Mouse (Mus musculus) stomach, embryonic 15.5 days (tissue): ENCODE data around the gene Cnn3. TPM values are rescaled to one million over a fixed set of nuclear protein-coding genes. Genes with fewer than 3 reads are reported as not detected.
A peak's percentile ranks its signal among the peaks of the same experiment; 100 is the strongest.

Experiments
- ATAC-seq: fragments of 200-750 bp; cut with Nextera tagmentation; 2 replicates; pipeline ENCODE4 v1.8.0; 2017; ENCODE audit warnings: low read depth, moderate number of reproducible peaks, moderate TSS enrichment; ENCODE audit not compliant: insufficient read depth, low FRiP score
- H3K27ac ChIP-seq: fragments of 300-500 bp; sonication (generic); 2 replicates; pipeline ENCODE4 v1.5.1; 2015; ENCODE audit warnings: mild to moderate bottlenecking, inconsistent platforms
- H3K27me3 ChIP-seq: fragments of 300-500 bp; sonication (generic); replicated peaks from 2 replicates; pipeline ENCODE4 v1.6.1; 2015; ENCODE audit warnings: inconsistent platforms
- H3K36me3 ChIP-seq: fragments of 300-500 bp; sonication (generic); 2 replicates; pipeline ENCODE4 v1.6.1; 2015; ENCODE audit warnings: inconsistent platforms
- H3K4me1 ChIP-seq: fragments of 300-500 bp; sonication (generic); 2 replicates; pipeline ENCODE4 v1.6.1; 2015; ENCODE audit warnings: inconsistent platforms
- H3K4me2 ChIP-seq: fragments of 300-500 bp; sonication (generic); 2 replicates; pipeline ENCODE4 v1.6.1; 2015; ENCODE audit warnings: mild to moderate bottlenecking, inconsistent platforms
- H3K4me3 ChIP-seq: fragments of 300-500 bp; sonication (generic); replicated peaks from 2 replicates; pipeline ENCODE4 v1.5.1; 2015; ENCODE audit warnings: inconsistent platforms
- H3K9ac ChIP-seq: fragments of 300-500 bp; sonication (generic); 2 replicates; pipeline ENCODE4 v1.6.1; 2015; ENCODE audit warnings: inconsistent platforms
- H3K9me3 ChIP-seq: fragments of 300-500 bp; sonication (generic); 2 replicates; pipeline ENCODE4 v1.6.1; 2016; ENCODE audit warnings: inconsistent platforms
- WGBS: fragments of 180-500 bp; shearing (Covaris S2); methylation state at CpG from one replicate; pipeline ENCODE4 v1.1.7; 2015; 5-methylcytosine and 5-hydroxymethylcytosine counted together
- polyA plus RNA-seq: library from polyadenylated mRNA; unstranded; fragments of >200 nt; fragmentation: Nextera tagmentation; extraction: Ambion mirVana; gene quantifications from 2 replicates; pipeline ENCODE4 v1.2.1, GENCODE M21; 2015

The Cnn3 gene
- polyA plus RNA-seq, 1 experiment from 2014 or later, result 525 TPM

DNA sequence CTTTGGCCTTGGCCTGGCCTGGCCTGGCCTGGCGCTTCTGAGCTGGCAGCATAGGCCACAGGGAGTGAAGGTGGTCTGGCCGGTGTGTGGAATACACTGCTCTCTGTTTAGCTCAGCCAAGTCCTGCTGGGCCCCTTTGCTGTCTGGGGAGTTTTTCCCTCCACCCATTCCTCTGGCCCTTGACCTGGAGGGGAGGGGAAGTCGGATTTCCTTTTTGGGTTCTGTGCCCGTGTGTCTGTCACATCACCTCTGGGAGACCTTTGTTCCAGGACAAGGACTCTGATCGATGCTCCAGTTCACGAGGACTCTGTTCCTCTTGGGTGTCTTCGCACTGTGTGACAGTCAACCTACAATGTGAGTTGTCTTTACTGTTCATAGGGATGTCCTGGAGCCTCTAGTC, 11.7 kb downstream of the Cnn3 start:
- no peak for ATAC-seq
- 64% methylated on average over 7 of the region's 7 CpGs for WGBS

DNA sequence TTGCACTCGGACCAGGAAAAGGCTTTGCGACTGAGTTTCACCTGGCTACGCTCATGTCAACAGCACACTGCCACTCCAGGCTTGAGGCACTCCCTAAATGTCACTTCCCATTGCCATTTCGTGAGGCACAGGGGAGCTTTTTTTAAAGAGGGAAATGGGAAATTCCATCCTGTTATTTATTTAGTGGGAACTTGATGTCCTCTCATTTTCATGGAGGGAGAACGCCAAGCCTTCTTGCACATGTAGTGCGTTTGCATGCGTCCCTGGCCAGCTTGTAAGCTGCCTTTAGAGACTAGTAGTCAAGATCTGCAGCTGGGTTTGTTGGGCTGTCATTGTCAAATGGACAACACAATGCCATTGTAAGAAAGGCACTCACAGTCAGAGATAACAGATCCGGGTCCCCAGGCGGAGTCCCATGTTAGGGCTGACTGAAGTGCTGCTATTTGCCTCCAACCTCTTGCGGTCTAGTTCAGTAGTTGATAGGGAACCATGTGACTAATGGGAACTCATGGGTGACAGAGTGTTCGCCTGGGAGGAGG, 13.4 kb downstream of the Cnn3 start:
- Histone ChIP-seq H3K4me2 (no peak overlapping the region), H3K9ac (no peak overlapping the region), H3K4me3 (no peak overlapping the region), H3K9me3 (no peaks in the 10 kb centered on the region), H3K27me3 (no peaks in the 10 kb centered on the region), H3K27ac (peak overlapping the region; percentile 57; the same call in 1 of the 2 replicates), H3K4me1 (peaks cover 46% of the 10 kb centered on the region), H3K36me3 (no peaks in the 10 kb centered on the region; the same call in 1 of the 2 replicates)
- ATAC-seq, result no peak
- 60% methylated on average over 11 of the region's 11 CpGs for WGBS

More for the DNA sequence above, 11.7 kb downstream of the Cnn3 start:
- Histone ChIP-seq H3K9me3 (no peaks in the 10 kb centered on the region), H3K4me2 (no peak overlapping the region), H3K4me1 (peaks cover 58% of the 10 kb centered on the region), H3K36me3 (no peaks in the 10 kb centered on the region; the same call in 1 of the 2 replicates), H3K27me3 (no peaks in the 10 kb centered on the region), H3K27ac (no peak overlapping the region), H3K4me3 (no peak overlapping the region), H3K9ac (no peak overlapping the region)

DNA sequence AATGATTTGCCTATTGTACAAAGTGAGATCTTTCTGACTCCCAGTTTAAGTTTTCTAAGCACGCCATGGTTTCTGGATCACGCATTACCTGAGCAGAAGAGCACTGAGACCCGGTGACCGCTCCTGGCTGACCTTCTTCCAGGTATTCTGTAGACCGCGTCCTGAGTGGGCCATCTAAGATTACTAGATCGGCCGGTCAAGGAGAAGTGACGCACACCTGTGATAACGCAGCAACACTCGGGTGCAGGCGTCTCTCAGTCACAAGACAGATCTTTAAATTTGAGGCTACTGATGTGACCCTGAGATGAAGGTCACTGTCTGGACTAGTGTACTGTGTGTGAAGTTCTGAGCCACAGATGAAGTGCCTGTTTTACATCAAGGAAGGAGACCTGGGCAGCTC, 15.2 kb downstream of the Cnn3 start:
- peaks cover 34% of the 10 kb centered on the region for H3K4me1 ChIP-seq

DNA sequence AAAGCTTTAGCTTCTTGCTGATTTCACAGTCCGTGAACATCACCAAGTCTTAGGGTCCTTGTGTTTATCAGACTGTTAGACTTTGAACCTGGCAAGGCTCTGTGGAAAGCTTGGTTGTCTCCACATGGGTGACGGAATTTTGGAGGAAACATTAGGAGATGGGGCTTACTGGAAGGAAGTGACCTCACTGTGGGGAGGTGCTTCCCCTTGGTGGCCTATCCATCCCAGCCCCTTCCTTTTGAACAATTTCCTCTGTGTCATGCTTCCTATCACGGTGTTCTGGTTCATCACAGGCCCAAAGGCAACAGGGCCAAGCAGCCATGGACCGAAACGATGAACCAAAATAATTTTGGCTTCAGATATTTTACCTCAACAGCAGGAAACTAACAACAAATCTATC, 16.0 kb downstream of the Cnn3 start:
- Histone ChIP-seq H3K9me3 (no peaks in the 10 kb centered on the region), H3K27ac (no peak overlapping the region), H3K4me1 (peaks cover 28% of the 10 kb centered on the region), H3K27me3 (no peaks in the 10 kb centered on the region), H3K4me2 (no peak overlapping the region), H3K4me3 (no peak overlapping the region), H3K36me3 (no peaks in the 10 kb centered on the region; the same call in 1 of the 2 replicates), H3K9ac (no peak overlapping the region)
- no peak for ATAC-seq
- 85% methylated on average over 5 of the region's 5 CpGs for WGBS

More for the DNA sequence above, 15.2 kb downstream of the Cnn3 start:
- Histone ChIP-seq H3K9ac (no peak overlapping the region), H3K36me3 (no peaks in the 10 kb centered on the region; the same call in 1 of the 2 replicates), H3K27ac (no peak overlapping the region), H3K9me3 (no peaks in the 10 kb centered on the region), H3K27me3 (no peaks in the 10 kb centered on the region), H3K4me3 (no peak overlapping the region), H3K4me2 (no peak overlapping the region)
- ATAC-seq, result no peak
- WGBS, result 87% methylated on average over 12 of the region's 12 CpGs

DNA sequence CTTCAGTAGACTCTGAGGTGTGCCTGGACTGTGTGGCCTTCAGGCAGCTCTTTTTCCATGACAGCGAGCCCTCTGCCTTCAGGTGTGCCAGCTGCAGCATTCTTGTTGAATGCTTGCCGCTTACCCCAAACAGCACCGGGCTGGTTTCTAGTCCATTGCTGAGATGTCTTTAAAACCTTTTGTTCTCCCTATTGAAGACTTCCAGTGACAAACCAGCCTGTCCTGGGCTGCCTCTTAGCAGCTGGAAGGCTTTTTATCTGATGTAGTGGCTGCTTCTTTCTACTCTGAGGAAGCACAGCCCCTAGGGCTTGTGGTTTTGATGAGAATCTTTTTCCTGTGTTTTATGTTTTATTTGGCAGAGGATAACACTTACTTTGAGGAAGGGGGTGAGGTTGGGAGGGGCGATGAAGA, 17.6 kb downstream of the Cnn3 start:
- Histone ChIP-seq H3K27me3 (no peaks in the 10 kb centered on the region), H3K4me3 (no peak overlapping the region), H3K36me3 (no peaks in the 10 kb centered on the region; the same call in 1 of the 2 replicates), H3K9me3 (no peaks in the 10 kb centered on the region), H3K4me2 (no peak overlapping the region), H3K4me1 (peaks cover 24% of the 10 kb centered on the region), H3K9ac (no peak overlapping the region), H3K27ac (no peak overlapping the region)
- ATAC-seq, result no peak
- 62% methylated on average over 4 of the region's 4 CpGs for WGBS

DNA sequence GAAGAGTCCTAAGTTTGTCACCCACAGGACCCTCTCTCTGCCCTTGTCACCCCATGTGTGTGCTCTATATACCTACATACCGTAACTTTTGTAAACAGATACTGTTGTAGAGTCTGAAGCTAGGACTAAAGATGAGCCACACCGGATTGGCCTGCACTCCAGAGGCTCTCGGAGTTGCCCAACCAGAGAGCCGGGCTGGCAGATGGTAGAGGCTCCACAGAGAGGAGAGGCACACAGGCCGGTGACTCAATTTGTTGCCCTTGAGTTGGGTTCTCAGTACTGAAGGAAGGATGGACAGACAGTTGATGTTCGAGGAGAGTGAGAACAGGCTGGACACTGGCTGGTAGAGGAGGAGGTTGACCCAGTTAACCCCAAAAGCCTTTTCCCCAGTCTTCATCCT, 18.1 kb downstream of the Cnn3 start:
- H3K27me3 ChIP-seq, result no peaks in the 10 kb centered on the region
- WGBS, result 88% methylated on average over 6 of the region's 6 CpGs
- no peak overlapping the region for H3K9ac ChIP-seq
- no peak overlapping the region for H3K27ac ChIP-seq
- H3K9me3 ChIP-seq, result no peaks in the 10 kb centered on the region
- H3K4me3 ChIP-seq, result no peak overlapping the region
- no peaks in the 10 kb centered on the region; the same call in 1 of the 2 replicates for H3K36me3 ChIP-seq
- no peak for ATAC-seq
- H3K4me2 ChIP-seq, result no peak overlapping the region
- H3K4me1 ChIP-seq, result peaks cover 19% of the 10 kb centered on the region

DNA sequence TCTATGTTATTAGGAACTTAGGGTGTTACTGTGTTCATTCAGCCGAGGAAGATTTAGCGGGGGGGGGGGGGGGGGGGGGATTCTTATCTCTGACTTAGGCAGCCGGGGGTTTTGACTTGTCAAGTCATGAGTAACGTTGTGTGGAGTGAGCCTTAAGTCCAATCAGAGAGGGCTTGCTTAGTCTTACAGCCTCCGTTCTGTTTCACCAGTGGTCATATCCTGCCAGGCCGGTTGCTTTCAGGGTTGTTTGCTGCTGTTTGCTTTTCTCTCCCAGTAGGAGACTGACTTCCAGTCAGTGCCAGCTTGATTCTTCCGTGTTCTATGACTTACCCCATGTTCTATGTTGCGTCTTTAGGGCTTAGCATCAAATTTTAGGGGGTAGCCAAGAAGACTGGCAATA, 20.2 kb downstream of the Cnn3 start:
- 61% methylated on average over 8 of the region's 8 CpGs for WGBS
- Histone ChIP-seq H3K4me1 (0 out of 2 replicates have a peak, but pooled peaks cover 10% of the 10 kb centered on the region), H3K27me3 (no peaks in the 10 kb centered on the region), H3K4me2 (no peak overlapping the region), H3K9ac (no peak overlapping the region), H3K4me3 (no peak overlapping the region), H3K27ac (0 out of 2 replicates have a peak overlapping the region, but pooled peaks have one; percentile 18), H3K36me3 (peaks cover 13% of the 10 kb centered on the region), H3K9me3 (no peaks in the 10 kb centered on the region)
- ATAC-seq, result peak; percentile 52; the same call in 1 of the 2 replicates

DNA sequence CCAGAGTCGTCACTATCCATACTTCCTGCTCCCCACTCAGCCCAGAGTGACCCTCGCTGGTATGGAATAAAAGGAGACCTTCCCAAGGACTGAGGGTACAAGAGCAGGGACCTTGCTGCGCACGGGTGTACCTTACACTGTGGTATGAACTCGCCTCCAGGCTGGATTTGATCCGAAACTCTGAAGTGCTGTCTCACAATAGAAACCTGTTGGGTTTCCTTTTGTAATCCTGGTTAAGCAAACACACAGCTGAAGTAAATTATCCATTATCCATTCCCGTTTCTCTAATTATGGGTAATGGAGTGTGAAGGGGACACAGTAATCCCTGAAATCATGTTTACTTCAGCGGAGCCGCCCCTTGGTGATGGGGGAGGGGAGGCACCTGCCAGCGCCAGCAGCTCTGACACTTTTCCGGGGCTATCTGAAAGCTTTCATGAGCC, 21.8 kb downstream of the Cnn3 start:
- 46% methylated on average over 11 of the region's 11 CpGs for WGBS
- Histone ChIP-seq H3K4me1 (0 out of 2 replicates have a peak, but pooled peaks cover 9% of the 10 kb centered on the region), H3K4me3 (no peak overlapping the region), H3K9me3 (no peaks in the 10 kb centered on the region), H3K27me3 (no peaks in the 10 kb centered on the region), H3K27ac (peak overlapping the region; percentile 37; the same call in 1 of the 2 replicates), H3K9ac (no peak overlapping the region), H3K4me2 (0 out of 2 replicates have a peak overlapping the region, but pooled peaks have one; percentile 8), H3K36me3 (peaks cover 24% of the 10 kb centered on the region)
- ATAC-seq, result peak; percentile 36; the same call in 1 of the 2 replicates

DNA sequence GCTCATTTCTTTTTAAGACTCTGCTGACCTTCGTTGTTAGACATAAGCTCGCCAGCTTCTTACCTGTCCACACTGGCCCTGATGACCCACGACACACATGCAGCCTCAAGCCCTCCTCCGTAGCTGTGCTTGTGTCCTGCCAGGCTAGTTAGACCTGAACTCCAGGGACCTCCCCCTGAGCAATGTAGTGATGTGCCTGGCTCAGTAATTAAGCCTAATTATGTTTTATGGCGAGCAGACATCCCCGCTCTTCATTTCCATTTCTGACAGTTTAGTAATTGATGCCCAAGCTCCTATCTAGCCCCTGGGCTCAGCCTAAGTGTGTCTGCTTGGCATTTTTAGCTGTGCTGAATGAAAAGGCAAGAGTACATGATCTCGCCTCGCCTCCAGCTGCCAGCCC, 22.3 kb downstream of the Cnn3 start:
- no peak for ATAC-seq
- WGBS, result 81% methylated on average over 8 of the region's 8 CpGs
- no peak overlapping the region for H3K9ac ChIP-seq
- H3K4me3 ChIP-seq, result no peak overlapping the region
- 0 out of 2 replicates have a peak overlapping the region, but pooled peaks have one; percentile 3 for H3K27ac ChIP-seq
- H3K4me2 ChIP-seq, result no peak overlapping the region
- H3K36me3 ChIP-seq, result peaks cover 24% of the 10 kb centered on the region
- no peaks in the 10 kb centered on the region for H3K27me3 ChIP-seq
- 0 out of 2 replicates have a peak, but pooled peaks cover 5% of the 10 kb centered on the region for H3K4me1 ChIP-seq
- no peaks in the 10 kb centered on the region for H3K9me3 ChIP-seq

DNA sequence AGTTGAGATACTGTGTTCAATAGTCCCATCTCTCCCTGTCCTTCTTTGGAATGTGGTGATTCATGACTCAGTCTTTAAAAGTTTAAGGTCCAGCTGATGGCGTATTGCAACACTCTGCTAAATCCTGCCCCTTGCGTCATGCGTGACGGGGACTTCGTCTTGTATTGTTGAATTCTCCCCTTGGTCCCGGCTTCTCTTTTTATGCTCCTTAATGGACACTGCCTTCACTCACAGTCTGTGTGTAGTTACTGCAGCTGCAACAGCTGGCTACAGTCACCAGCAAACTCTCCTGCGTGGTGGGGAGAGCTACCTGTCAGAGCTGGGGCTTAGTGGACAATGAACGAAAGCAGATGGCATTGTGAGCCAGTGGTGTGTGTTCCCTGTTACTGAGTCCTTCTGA, 23.2 kb downstream of the Cnn3 start:
- 0 out of 2 replicates have a peak, but pooled peaks cover 5% of the 10 kb centered on the region for H3K4me1 ChIP-seq
- 61% methylated on average over 8 of the region's 8 CpGs for WGBS
- H3K27me3 ChIP-seq, result no peaks in the 10 kb centered on the region
- no peaks in the 10 kb centered on the region for H3K9me3 ChIP-seq
- H3K4me3 ChIP-seq, result no peak overlapping the region
- H3K4me2 ChIP-seq, result no peak overlapping the region
- peak overlapping the region; percentile 0; the same call in 1 of the 2 replicates for H3K27ac ChIP-seq
- peak; percentile 54; the same call in 1 of the 2 replicates for ATAC-seq
- peaks cover 26% of the 10 kb centered on the region for H3K36me3 ChIP-seq
- H3K9ac ChIP-seq, result no peak overlapping the region

DNA sequence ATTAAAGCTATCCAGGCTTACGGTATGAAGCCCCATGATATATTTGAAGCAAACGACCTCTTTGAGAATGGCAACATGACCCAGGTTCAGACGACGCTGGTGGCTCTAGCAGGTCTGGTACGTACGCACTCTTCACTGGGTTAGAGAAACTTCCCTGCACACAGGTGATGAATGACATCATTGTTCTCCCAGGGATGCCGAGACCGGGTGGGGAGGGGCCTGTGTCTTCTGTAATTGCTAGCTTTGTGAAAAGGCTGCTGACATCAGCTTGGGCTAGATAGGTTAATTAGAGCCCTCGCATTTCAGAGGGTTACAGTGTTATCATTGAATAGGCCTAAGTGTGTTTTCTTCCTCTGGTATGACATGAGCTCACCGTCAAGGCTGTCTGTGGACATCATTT, 25.1 kb downstream of the Cnn3 start:
- no peak overlapping the region for H3K4me2 ChIP-seq
- H3K27ac ChIP-seq, result no peak overlapping the region
- H3K4me1 ChIP-seq, result 0 out of 2 replicates have a peak, but pooled peaks cover 5% of the 10 kb centered on the region
- H3K4me3 ChIP-seq, result no peak overlapping the region
- ATAC-seq, result no peak
- H3K9ac ChIP-seq, result no peak overlapping the region
- 69% methylated on average over 10 of the region's 10 CpGs for WGBS
- H3K36me3 ChIP-seq, result peaks cover 37% of the 10 kb centered on the region
- H3K27me3 ChIP-seq, result no peaks in the 10 kb centered on the region
- H3K9me3 ChIP-seq, result no peaks in the 10 kb centered on the region
